Mouse (Mus musculus): ENCODE measurements around the gene Adamts16.
A peak's percentile ranks its signal among the peaks of the same experiment; 100 is the strongest.
"Not testable (repeated sequence)": the region's sequence is repeated elsewhere in the genome, so short reads cannot be mapped to it uniquely, and the experiment has no call there.

Gene Adamts16

DNA sequence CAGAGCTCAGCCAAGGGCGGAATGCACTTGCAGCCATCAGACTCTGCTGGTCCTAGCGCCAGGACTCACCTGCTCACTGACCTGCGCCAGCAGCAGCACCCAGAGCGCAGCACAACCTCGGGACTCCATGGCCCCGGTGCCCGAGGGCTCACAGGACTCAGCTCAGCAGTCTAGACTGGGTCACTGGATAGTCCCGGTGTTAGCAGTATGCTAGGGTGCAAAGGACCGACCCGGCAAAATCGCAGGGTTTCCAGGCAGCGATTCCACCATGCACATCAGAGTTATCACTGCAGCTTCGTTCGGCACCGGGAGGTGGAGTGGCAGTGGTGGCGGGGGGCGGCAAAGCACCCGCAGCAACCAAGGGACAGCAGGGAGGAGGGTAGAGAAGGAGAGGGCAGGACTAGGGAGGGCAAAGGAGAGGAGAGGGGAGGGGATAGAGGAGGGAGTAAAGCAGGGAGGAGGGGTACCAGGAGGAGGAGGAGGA lies at the start of gene Adamts16:
Gene Adamts16, minus strand, starts transcription at position 391 of the 484 bp plus-strand sequence.
- peak; percentile 22 for DNase-seq

DNA sequence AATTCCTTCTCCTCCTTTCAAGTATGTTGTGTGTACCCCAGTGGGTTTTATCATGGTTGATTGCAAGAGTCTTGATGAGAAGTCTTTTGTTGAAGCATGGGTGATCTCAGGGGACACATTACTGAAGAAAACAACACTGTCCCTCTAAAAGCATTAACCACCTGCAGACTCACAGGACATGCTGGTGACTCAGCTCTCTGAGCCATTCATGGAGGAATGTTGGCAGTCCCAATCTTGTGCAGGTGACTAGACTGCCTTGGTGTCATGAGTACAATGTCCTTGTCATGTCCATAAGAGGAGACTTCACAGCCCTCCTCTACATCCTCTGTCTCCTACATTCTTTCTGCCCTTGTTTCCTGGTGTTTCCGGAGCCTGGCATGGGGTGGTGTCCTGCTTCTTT lies 45.5 kb upstream of the Adamts16 start:
- DNase-seq, result no peak

DNA sequence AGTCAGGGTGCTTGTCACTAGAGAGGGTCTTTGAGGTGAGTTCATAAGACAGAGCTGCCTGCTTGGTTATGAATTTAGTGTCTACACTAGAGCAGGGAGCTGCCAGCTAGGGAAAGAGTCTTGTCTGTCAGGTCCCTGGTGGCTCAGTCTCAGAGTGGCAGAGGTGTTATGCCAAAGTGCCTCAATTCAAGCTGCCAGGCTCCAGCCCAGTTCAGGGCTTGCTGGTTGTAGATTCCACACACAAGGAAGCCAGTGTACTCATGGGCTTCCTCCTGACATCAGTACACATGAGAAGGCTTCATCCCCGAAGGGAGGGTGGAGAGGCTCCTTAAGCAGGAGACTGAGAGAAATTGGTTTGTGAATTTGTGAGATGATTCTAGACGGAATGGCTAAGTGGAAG lies 43.4 kb upstream of the Adamts16 start:
- no peak for DNase-seq

DNA sequence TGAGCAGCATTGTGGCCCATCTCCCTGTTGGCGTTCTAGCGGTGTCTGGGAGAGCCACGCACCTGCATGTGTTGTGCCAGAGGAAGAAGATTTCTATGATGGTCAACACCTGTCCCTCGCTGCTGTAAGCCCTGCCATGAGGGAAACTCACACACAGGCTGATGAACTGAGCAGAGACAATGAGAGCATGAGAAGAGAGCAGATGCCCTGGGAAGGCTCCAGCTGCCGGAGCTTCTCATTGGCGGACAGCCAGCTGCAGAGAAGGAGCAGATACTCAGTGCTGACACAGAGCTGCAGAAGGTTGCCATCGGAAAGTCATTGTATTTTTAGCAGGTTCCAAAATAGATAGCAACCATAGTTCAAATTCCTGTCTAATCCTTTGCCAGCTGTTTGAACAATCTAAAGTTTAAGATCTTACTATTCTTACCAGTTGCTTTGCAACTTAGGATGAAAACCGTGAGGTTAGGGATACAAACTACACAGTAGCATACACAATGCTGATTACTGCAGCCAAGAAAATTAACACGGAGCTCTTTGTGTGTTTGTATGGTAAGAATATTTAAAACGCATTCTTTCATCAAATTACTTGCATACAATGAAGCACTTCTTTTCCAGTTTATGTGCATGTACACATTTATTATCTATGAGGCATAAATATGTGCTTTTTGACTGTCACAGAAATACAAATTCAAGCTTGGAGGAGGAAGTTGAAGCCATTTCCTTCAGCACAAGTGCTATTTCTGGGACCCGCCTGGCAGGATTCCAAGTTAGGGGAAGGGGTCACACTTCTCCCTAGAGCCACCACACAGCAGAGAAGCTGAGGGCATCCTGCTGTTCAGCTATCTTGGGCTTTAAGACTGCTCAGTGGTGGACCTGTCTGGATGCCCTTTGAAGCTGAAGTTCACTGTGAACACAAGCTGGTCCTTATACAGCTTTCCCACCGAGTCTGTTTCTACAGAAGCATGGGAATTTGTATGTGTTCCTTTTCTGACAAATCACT lies 42.6 kb upstream of the Adamts16 start:
- no peak for DNase-seq

- DNase-seq, result not testable (repeated sequence)
These were observed 38.4 kb upstream of the Adamts16 start for GRCm38 (mm10) chr13:70879971-70880370.

GRCm38 (mm10) chr13:70877550-70877913 lies 35.9 kb upstream of the Adamts16 start:
- DNase-seq, result no peak

DNA sequence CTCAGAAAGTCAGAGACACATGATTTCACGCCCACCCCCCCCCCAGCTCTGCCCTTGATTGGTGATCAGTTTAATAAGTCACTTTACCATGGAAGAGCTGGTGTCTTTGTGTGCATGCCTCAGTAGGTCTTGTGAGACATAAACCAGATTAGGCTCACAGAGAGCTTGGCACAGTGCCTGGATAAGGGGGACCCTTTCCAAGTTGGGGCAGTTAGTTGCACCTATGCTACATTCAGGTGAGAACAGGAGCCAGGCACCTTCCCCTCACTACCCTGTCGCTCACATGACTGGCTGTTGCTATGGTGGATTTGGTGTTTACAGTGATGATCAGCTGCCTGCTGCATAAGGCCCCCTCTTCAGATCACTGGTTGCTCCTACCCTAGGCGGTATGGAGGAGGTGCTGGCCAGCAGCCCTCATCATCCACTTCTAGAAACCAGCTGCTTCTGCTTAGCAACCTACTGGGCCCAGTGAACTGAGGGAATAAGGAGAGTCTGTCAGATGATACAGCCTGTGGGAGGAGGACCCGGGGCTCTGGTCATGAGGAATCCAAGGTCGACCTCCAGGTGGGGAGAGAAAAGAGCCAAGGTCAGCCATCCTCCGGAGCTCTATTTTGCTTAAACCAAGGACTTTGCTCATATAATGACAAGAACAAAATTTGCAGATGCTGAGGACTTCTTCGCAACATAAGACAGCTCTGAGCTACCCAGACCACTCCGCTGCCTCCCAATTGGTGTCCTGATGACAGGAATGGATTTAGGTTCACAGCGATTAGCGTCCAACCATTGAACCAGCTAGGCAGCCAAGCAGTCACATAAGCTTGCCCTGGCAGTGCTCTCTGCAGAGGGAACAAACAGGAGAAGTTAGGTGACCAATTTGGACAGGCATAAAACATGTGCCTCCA lies 35.3 kb upstream of the Adamts16 start:
- DNase-seq, result no peak

DNA sequence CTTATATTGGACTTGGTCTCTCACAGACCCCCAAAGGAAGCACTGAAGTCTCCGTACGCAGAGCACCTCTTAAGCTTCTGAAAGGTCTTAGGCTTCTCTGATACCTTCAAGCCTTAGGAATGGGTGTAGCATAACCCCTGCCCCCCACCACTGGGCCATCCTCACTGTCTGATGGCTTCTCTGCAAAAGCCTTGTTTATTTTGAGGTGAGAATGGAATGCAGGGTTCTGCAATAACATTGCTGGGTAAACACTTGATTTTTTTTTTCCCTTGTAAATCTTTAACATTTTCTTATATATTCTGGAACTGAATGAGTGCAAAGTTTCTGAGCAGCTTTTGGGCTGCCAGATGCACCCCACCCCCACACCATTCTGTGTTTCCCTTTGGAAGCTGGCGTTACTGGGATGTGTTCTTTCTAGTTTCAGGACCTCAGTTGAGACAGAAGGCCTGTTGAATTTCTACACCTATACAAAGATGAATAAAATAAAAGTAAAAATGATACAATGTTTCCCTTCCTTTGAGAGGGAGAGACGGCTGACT lies 33.9 kb upstream of the Adamts16 start:
- DNase-seq, result no peak

DNA sequence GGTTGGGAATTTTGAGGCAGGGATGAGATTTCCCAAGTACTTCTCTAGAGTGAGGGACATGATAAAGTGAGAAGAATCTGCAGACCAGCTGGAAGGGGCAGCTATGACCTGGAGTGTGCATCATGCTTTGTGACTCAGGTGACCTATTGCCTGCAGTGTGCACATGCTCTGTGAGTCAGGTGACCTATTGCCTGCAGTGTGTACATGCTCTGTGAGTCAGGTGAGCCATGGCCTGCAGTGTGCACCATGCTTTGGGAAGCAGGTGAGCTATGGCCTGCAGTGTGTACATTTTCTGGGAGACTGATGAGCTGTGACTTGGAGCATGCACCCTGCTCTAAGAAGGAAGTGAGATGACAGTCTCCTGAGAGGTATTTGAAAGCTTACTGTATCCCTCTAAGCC lies 33.1 kb upstream of the Adamts16 start:
- no peak for DNase-seq

DNA sequence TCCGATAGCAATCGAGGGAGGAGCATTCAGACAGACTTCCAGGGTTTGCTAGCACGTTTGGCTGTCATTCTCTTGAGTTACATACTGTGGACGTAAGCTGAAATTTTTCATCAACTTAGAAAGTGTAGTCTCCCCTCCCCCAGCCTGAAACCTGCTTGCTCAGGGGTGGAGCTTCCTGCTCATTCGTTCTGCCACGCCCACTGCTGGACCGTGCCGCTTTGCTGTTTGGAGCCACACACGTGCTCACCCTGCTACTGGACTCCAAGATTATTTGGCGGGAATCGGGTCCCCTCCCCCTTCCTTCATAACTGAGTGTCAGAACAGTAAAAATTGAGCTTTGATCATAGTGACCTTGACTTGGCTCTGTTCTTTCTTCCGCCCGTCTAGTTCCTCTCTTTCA lies 32.2 kb upstream of the Adamts16 start:
- peak; percentile 21 for DNase-seq

DNA sequence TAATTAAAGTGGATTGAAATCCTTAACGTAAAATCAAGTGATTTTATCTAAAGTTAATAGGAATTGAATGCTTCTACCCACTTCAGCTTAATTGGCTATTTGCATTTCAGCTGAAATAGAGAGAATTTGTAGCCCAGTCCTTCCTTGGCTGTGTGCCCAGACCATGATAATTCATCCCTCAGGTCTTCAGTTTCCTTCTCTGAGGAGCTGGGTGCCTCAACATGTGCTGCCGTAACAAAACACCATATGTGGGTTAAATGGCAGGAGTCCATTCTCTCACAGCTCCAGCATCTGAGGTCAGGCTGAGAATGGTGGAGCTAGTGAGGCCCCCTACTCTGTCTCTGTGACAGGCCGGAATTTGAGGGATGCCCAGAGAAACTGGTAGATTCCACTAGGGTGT lies 29.4 kb upstream of the Adamts16 start:
- no peak for DNase-seq

DNA sequence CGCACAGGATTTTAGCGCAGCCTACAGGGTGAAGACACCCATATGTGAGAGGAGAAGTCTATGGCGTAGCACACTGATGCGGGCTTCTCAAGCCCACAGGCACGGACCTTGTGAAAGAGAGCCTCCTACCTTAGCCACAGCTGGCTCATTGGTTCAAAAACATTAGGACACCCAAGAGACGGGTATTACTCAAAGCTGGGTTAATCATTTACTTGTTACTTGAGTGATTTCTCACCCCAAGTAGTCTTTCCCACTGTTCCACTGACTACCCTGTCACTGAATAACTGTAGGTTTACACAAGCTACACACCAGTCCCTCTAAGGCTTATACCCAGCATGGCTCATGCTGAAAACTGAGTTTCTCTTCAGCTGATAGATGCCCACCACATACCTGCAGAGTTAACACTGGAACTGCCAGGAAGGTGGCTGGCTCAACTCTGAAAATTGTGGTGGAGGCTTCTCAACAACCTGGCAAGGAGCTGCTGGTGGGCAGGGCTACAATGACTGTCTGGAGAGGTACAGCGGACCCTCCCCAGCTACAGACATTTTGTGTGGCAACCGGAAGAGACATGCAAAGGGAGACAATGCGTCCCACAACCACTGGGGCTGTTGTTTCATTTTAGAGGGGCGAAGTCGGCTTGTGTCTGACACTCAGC lies 25.5 kb upstream of the Adamts16 start:
- peak; percentile 27 for DNase-seq

- no peak for DNase-seq
These were observed 24.3 kb upstream of the Adamts16 start for GRCm38 (mm10) chr13:70865867-70866266.

DNA sequence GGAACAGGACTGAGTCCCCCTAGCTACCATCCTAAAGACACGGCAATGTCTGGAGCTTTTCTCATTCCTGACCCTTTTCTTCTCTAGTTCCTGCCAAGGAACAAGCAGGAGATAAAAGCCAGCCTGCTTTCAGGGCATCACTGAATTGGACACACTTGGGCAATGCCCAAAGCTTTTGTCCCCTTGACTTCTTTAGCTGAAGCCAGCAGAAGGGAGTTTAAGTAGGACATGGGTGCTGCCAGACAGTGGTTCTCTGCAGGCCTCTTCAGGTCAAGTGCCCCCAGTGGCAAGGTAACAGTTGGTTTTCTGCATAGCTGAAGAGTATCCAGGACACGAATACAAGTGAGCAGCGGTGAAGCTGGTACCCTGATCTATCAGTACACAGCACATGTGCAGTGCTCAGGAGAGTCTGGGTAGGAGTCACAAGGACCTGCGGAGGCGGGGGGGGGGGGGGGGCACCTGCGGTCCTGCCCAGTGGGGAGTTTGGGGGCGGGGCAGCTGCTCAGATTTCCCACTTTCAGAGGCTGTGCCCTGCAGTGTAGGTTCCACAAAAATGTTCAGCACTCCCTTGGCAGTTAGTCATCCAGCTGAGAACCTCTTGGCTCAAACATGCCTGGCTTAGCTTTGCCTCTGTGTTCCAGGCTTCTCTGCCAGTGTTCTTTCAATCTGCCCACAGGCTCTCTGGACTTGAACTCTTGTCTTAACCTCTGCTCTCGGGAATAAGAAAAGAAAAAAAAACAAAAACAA lies 20.7 kb upstream of the Adamts16 start:
- no peak for DNase-seq

DNA sequence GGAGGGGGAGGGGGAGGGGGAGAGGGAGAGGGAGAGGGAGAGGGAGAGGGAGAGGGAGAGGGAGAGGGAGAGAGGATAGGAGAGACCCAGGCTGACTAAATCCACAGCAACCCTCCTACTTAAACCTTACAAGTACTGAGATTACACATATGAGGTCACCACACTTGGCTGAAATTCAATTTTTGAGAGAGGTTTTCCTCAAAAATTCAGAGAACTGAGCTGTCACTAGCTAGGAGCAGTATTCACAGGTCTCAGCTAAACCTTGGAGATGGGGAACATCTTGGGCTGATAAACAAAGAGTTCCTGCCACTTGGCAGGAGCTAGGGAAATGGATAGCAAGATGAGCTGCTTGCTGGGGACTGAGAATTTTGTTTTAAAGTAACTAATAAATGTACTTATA lies 12.0 kb upstream of the Adamts16 start:
- DNase-seq, result no peak

GRCm38 (mm10) chr13:70846933-70847332 lies 5.3 kb upstream of the Adamts16 start:
- no peak for DNase-seq

GRCm38 (mm10) chr13:70845526-70845925 lies 3.9 kb upstream of the Adamts16 start:
- DNase-seq, result peak; percentile 43

- DNase-seq, result no peak
These were observed 515 bp upstream of the Adamts16 start for GRCm38 (mm10) chr13:70842126-70842525.

GRCm38 (mm10) chr13:70840161-70840560 lies 1.4 kb downstream of the Adamts16 start:
- peak; percentile 66 for DNase-seq

DNA sequence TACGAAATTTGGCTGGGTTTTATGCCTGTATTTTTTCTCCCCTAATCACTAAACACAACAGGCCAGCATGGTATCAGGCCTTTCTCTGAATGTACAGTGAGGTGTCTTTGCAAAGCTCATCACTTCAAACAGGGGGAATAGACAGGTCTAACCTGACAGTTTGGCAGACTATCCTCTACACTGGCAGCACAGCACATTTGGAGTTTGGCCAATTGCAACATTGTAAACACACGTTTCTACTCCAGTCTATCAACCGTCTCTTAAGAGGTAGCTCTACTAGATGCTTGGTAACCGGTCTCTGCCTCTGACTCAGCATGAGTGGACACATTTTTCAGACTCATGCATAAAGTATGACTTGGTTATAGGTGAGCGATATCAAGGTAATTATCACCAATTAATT lies 4.0 kb downstream of the Adamts16 start:
- no peak for DNase-seq

DNA sequence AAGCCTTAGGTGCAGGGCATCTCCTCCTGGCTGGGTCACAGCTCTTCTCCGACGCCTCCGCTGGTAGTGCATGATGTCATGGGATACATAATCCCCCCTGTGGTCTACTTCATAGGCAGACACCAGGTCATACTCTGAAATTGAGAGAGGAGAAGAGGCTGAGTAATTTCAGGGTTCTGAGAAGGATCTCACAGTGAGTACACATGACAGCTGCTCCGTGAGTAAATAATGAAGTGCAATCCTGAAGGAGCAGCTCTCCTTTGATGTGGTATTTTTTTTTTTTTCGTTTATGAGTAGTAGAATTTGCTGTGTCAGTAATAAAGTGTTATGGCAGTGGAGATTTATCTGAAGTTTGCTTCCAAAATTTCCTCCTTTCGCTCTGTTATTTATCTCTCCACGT lies 5.4 kb downstream of the Adamts16 start:
- no peak for DNase-seq

GRCm38 (mm10) chr13:70832593-70833138 lies 8.9 kb downstream of the Adamts16 start:
- no peak for DNase-seq
